Mouse (Mus musculus) embryonic facial prominence, embryonic 11.5 days (tissue): ENCODE data around the gene Eda. TPM values are rescaled to one million over a fixed set of nuclear protein-coding genes. Genes with fewer than 3 reads are reported as not detected.
A peak's percentile ranks its signal among the peaks of the same experiment; 100 is the strongest.

Source experiments
- ATAC-seq: fragments of 200-750 bp; cut with Nextera tagmentation; replicated peaks from 2 replicates; pipeline ENCODE4 v1.8.0; 2017; ENCODE audit warnings: low read depth; ENCODE audit not compliant: insufficient number of reproducible peaks, low FRiP score, low TSS enrichment
- DNase-seq: peaks from one replicate; pipeline ENCODE4 v3.0.0-alpha.2; 2015; ENCODE audit warnings: low spot score
- H3K27ac ChIP-seq: fragments of 300-500 bp; sonication (generic); replicated peaks from 2 replicates; pipeline ENCODE4 v1.5.1; 2014; ENCODE audit warnings: mild to moderate bottlenecking, low read depth, low read length, control low read depth
- H3K27me3 ChIP-seq: fragments of 300-500 bp; sonication (generic); 2 replicates; pipeline ENCODE4 v1.6.1; 2014; ENCODE audit warnings: mild to moderate bottlenecking, low read length, moderate library complexity, mixed read lengths; ENCODE audit not compliant: control insufficient read depth, insufficient read depth
- H3K36me3 ChIP-seq: fragments of 300-500 bp; sonication (generic); replicated peaks from 2 replicates; pipeline ENCODE4 v1.6.1; 2014; ENCODE audit warnings: low read depth, mild to moderate bottlenecking, low read length, moderate library complexity, mixed read lengths; ENCODE audit not compliant: control insufficient read depth, insufficient read depth
- H3K4me1 ChIP-seq: fragments of 300-500 bp; sonication (generic); 2 replicates; pipeline ENCODE4 v1.6.1; 2014; ENCODE audit warnings: low read length, mixed read lengths; ENCODE audit not compliant: control insufficient read depth, insufficient read depth
- H3K4me2 ChIP-seq: fragments of 300-500 bp; sonication (generic); 2 replicates; pipeline ENCODE4 v1.6.1; 2014; ENCODE audit warnings: low read depth, mild to moderate bottlenecking, control low read depth, low read length, moderate library complexity
- H3K4me3 ChIP-seq: fragments of 300-500 bp; sonication (generic); 2 replicates; pipeline ENCODE4 v1.5.1; 2014; ENCODE audit warnings: low read depth, low read length, control low read depth
- H3K9ac ChIP-seq: fragments of 300-500 bp; sonication (generic); replicated peaks from 2 replicates; pipeline ENCODE4 v1.6.1; 2014; ENCODE audit warnings: mild to moderate bottlenecking, control low read depth, low read length
- H3K9me3 ChIP-seq: fragments of 300-500 bp; sonication (generic); replicated peaks from 2 replicates; pipeline ENCODE4 v1.6.1; 2016; ENCODE audit warnings: mild to moderate bottlenecking, low read length, inconsistent platforms, mixed read lengths; ENCODE audit not compliant: control insufficient read depth
- WGBS: fragments of 180-500 bp; shearing (Covaris S2); extraction: QIAGEN DNeasy Blood & Tissue Kit; methylation state at CpG from one replicate; pipeline ENCODE4 v1.1.7; 2014; 5-methylcytosine and 5-hydroxymethylcytosine counted together
- polyA plus RNA-seq: library from polyadenylated mRNA; unstranded; fragments of >200 nt; fragmentation: Nextera tagmentation; extraction: Ambion mirVana; gene quantifications from 2 replicates; pipeline ENCODE4 v1.2.1, GENCODE M21; 2014

The Eda gene
- polyA plus RNA-seq, 1 experiment from 2014 or later, result 2.0 TPM

- Histone ChIP-seq H3K27ac (no peak overlapping the region), H3K9me3 (no peaks in the 10 kb centered on the region), H3K36me3 (no peaks in the 10 kb centered on the region), H3K4me3 (no peak overlapping the region), H3K4me1 (no peaks in the 10 kb centered on the region), H3K27me3 (no peaks in the 10 kb centered on the region), H3K9ac (no peak overlapping the region), H3K4me2 (no peak overlapping the region)
- DNase-seq (no peak), ATAC-seq (no peak)
- WGBS, result 88% methylated on average over 1 of the region's 1 CpGs
Measured at GRCm38 (mm10) chrX:100389887-100390286, 414.5 kb downstream of the Eda start.

- no peaks in the 10 kb centered on the region for H3K4me1 ChIP-seq
- H3K36me3 ChIP-seq, result no peaks in the 10 kb centered on the region
- no peak for ATAC-seq
- H3K4me3 ChIP-seq, result no peak overlapping the region
- no peak overlapping the region for H3K4me2 ChIP-seq
- no peaks in the 10 kb centered on the region for H3K27me3 ChIP-seq
- WGBS, result 30% methylated on average over 6 of the region's 6 CpGs
- DNase-seq, result peak; percentile 64
- H3K9ac ChIP-seq, result no peak overlapping the region
- H3K9me3 ChIP-seq, result no peaks in the 10 kb centered on the region
- H3K27ac ChIP-seq, result no peak overlapping the region
Measured at GRCm38 (mm10) chrX:100392304-100392703, 416.9 kb downstream of the Eda start.

GRCm38 (mm10) chrX:100394223-100394861 lies 418.9 kb downstream of the Eda start:
- no peak for DNase-seq
- no peak overlapping the region for H3K4me3 ChIP-seq
- 77% methylated on average over 7 of the region's 7 CpGs for WGBS
- no peak overlapping the region for H3K27ac ChIP-seq
- no peaks in the 10 kb centered on the region for H3K9me3 ChIP-seq
- H3K9ac ChIP-seq, result no peak overlapping the region
- no peak for ATAC-seq
- no peaks in the 10 kb centered on the region for H3K36me3 ChIP-seq
- H3K27me3 ChIP-seq, result no peaks in the 10 kb centered on the region
- H3K4me1 ChIP-seq, result no peaks in the 10 kb centered on the region
- no peak overlapping the region for H3K4me2 ChIP-seq

- no peaks in the 10 kb centered on the region for H3K4me1 ChIP-seq
- DNase-seq (peak; percentile 1), ATAC-seq (no peak)
- H3K27ac ChIP-seq, result no peak overlapping the region
- no peaks in the 10 kb centered on the region for H3K9me3 ChIP-seq
- no peaks in the 10 kb centered on the region for H3K27me3 ChIP-seq
- no peak overlapping the region for H3K4me2 ChIP-seq
- no peaks in the 10 kb centered on the region for H3K36me3 ChIP-seq
- H3K4me3 ChIP-seq, result no peak overlapping the region
- H3K9ac ChIP-seq, result no peak overlapping the region
- 80% methylated on average over 8 of the region's 8 CpGs for WGBS
Measured at GRCm38 (mm10) chrX:100395026-100395425, 419.6 kb downstream of the Eda start.

GRCm38 (mm10) chrX:100400900-100401299 lies 425.5 kb downstream of the Eda start:
- no peaks in the 10 kb centered on the region for H3K27me3 ChIP-seq
- H3K4me1 ChIP-seq, result no peaks in the 10 kb centered on the region
- H3K4me2 ChIP-seq, result no peak overlapping the region
- no peak overlapping the region for H3K9ac ChIP-seq
- no peak overlapping the region for H3K4me3 ChIP-seq
- no peak overlapping the region for H3K27ac ChIP-seq
- DNase-seq (no peak), ATAC-seq (no peak)
- no peaks in the 10 kb centered on the region for H3K36me3 ChIP-seq
- H3K9me3 ChIP-seq, result no peaks in the 10 kb centered on the region

GRCm38 (mm10) chrX:100401657-100402056 lies 426.3 kb downstream of the Eda start:
- Histone ChIP-seq H3K27ac (no peak overlapping the region), H3K4me1 (no peaks in the 10 kb centered on the region), H3K4me3 (no peak overlapping the region), H3K9me3 (no peaks in the 10 kb centered on the region), H3K36me3 (no peaks in the 10 kb centered on the region), H3K9ac (no peak overlapping the region), H3K27me3 (no peaks in the 10 kb centered on the region), H3K4me2 (no peak overlapping the region)
- ATAC-seq (no peak), DNase-seq (no peak)
- WGBS, result 74% methylated on average over 5 of the region's 5 CpGs

GRCm38 (mm10) chrX:100409245-100409644 lies 433.8 kb downstream of the Eda start:
- ATAC-seq (no peak), DNase-seq (no peak)
- 83% methylated on average over 1 of the region's 1 CpGs for WGBS
- Histone ChIP-seq H3K4me1 (no peaks in the 10 kb centered on the region), H3K4me3 (no peak overlapping the region), H3K27me3 (no peaks in the 10 kb centered on the region), H3K4me2 (no peak overlapping the region), H3K9me3 (no peaks in the 10 kb centered on the region), H3K27ac (no peak overlapping the region), H3K36me3 (no peaks in the 10 kb centered on the region), H3K9ac (no peak overlapping the region)

- H3K36me3 ChIP-seq, result no peaks in the 10 kb centered on the region
- H3K27ac ChIP-seq, result no peak within 1 kb of the TSS
- H3K27me3 ChIP-seq, result no peaks in the 10 kb centered on the region
- no peaks in the 10 kb centered on the region for H3K9me3 ChIP-seq
- no peak within 1 kb of the TSS for H3K9ac ChIP-seq
- no peaks in the 10 kb centered on the region for H3K4me1 ChIP-seq
- no peak for ATAC-seq
- DNase-seq, result no peak
- no peak within 1 kb of the TSS for H3K4me3 ChIP-seq
- WGBS, result 90% methylated on average over 21 of the region's 21 CpGs
- no peak within 1 kb of the TSS for H3K4me2 ChIP-seq
Measured at GRCm38 (mm10) chrX:100428693-100429092, 453.3 kb downstream of the Eda start, which contains the start of gene Otud6a. Otud6a (plus strand) TSS chrX:100429013.
